Mouse (Mus musculus): ENCODE measurements around the gene Med22. TPM values are rescaled to one million over a fixed set of nuclear protein-coding genes. Genes with fewer than 3 reads are reported as not detected.

Med22 gene
- polyA plus RNA-seq, 1 experiment from 2014 or later, result 32.6 TPM

DNA sequence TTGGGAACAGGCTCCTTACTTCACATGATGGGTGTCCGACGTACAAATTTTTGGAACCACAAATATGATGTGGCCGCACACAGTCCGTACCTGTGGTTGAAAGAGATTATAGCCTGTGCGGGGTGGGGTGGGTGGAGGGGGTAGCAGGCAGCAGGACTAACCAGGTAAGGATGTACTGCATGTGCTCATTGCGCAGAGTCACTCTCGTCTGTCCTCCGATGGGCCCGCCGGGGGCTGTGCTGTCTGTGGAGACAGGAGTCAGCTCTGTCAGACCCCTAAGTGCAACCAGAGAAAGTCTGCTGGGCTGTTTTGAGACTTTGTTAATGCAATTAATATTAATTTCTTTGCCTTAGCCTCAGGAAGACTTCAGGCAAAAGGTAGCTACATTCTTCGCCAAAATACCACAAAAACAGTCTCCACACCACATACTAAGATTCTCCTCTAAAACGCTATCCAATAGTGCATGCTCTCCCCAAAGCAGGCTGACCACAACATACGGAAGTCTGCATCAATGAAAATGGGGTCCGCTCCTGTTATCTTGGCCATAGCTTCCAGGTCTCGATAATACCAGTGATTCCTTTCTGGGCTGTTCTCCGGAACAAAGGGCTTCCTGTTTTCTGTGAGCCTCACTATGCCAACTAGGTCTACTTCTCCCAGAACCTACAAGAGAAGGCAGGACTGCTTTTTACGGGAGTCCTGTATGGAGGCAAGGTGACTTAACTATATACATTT lies 3.1 kb upstream of the Med22 start:
- no peaks in the 10 kb centered on the region for H3K9me3 ChIP-seq (ENCODE audit: low read length)
- H3K4me2 ChIP-seq (replicated peaks; ENCODE audit: low read depth, low read length), result no peak overlapping the region
- no peak for TF ChIP-seq CTCF (IDR thresholded peaks at IDR 0.05)
- no peak for TF ChIP-seq EP300 (IDR thresholded peaks at IDR 0.05)
- H3K9ac ChIP-seq (replicated peaks; ENCODE audit: low read depth), result no peak overlapping the region
- no peak overlapping the region for H3K4me3 ChIP-seq (ENCODE audit: low read depth, low read length)
- no peak for DNase-seq (ENCODE audit: low spot score)
- no peak overlapping the region for H3K27ac ChIP-seq (ENCODE audit: low read length)
- H3K27me3 ChIP-seq (replicated peaks; ENCODE audit: insufficient read depth, low read length), result no peaks in the 10 kb centered on the region
- peaks cover 14% of the 10 kb centered on the region for H3K36me3 ChIP-seq (ENCODE audit: insufficient read depth, low read length)
- H3K4me1 ChIP-seq (ENCODE audit: insufficient read depth, low read depth, low read length), result peaks cover 31% of the 10 kb centered on the region
- ATAC-seq, result no peak
- WGBS, result 80% methylated on average over 17 of the region's 17 CpGs

DNA sequence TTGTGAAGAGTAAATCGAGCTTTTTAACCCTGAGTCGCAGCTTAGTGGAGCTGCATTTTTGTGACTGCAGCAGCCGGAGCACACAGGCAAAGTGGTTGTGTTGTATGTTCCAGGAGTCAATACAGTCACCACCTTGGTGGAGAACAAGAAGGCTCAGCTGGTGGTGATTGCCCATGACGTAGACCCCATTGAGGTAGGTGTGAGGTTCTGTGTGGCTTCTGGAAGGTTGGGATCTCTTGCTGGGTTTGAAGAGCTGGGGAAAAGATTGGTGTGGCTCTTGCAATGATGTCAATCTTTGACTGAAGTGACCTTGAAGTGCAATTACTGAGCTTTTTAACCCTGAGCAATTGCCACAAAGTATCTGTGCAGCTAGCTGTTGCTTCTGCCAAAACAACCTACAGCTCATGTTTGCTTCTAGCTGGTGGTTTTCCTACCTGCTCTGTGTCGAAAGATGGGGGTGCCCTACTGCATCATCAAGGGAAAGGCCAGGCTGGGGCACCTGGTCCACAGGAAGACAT lies 1.8 kb upstream of the Med22 start:
- peaks cover 37% of the 10 kb centered on the region for H3K4me1 ChIP-seq (ENCODE audit: insufficient read depth, low read depth, low read length)
- WGBS, result 61% methylated on average over 5 of the region's 5 CpGs
- H3K36me3 ChIP-seq (ENCODE audit: insufficient read depth, low read length), result peaks cover 14% of the 10 kb centered on the region
- H3K9ac ChIP-seq (replicated peaks; ENCODE audit: low read depth), result peak overlapping the region; percentile 95
- no peak for DNase-seq (ENCODE audit: low spot score)
- H3K27ac ChIP-seq (ENCODE audit: low read length), result no peak overlapping the region
- H3K9me3 ChIP-seq (ENCODE audit: low read length), result no peaks in the 10 kb centered on the region
- no peaks in the 10 kb centered on the region for H3K27me3 ChIP-seq (replicated peaks; ENCODE audit: insufficient read depth, low read length)
- ATAC-seq, result no peak
- no peak for TF ChIP-seq EP300 (IDR thresholded peaks at IDR 0.05)
- no peak for TF ChIP-seq CTCF (IDR thresholded peaks at IDR 0.05)
- H3K4me3 ChIP-seq (ENCODE audit: low read depth, low read length), result peak overlapping the region; percentile 76; the same call in 1 of the 2 replicates
- peak overlapping the region; percentile 85; the same call in 1 of the 2 replicates for H3K4me2 ChIP-seq (replicated peaks; ENCODE audit: low read depth, low read length)

DNA sequence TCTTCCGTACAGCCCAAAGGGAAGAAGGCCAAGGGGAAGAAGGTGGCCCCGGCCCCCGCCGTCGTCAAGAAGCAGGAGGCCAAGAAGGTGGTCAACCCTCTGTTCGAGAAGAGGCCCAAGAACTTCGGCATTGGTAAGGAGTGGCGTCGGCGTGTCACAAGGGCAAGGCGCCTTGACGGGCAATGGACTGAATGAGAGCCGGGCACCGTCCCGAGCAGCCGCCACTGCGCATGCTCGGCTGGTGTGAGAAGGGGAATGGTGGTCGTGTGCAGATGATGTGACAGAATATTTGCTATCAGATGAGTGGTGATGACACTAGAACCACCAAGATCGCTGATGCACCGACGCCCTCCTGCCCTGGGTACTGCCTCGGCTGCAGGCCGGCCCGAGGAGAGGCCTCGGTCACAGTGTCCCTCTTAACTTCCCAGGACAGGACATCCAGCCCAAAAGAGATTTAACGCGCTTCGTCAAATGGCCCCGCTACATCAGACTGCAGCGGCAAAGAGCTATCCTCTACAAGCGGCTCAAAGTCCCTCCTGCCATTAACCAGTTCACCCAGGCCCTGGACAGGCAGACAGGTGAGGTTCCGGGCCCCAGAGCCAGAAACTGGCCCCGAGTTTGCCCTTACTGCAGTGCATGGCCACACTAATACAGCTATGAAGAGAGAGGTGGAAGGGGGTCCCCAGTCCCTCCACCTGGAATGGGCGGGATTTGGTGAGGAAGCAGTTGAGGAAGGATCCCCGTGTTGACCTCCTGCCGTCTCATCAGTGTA lies 703 bp upstream of the Med22 start:
- TF ChIP-seq EP300 (IDR thresholded peaks at IDR 0.05) (no peak), CTCF (IDR thresholded peaks at IDR 0.05) (no peak)
- ATAC-seq, result peak; percentile 54
- peaks cover 30% of the 10 kb centered on the region for H3K4me1 ChIP-seq (ENCODE audit: insufficient read depth, low read depth, low read length)
- no peaks in the 10 kb centered on the region for H3K9me3 ChIP-seq (ENCODE audit: low read length)
- peak overlapping the region; percentile 95 for H3K9ac ChIP-seq (replicated peaks; ENCODE audit: low read depth)
- H3K27me3 ChIP-seq (replicated peaks; ENCODE audit: insufficient read depth, low read length), result no peaks in the 10 kb centered on the region
- WGBS, result 2% methylated on average over 37 of the region's 37 CpGs
- H3K4me3 ChIP-seq (ENCODE audit: low read depth, low read length), result peak overlapping the region; percentile 76
- peak; percentile 74 for DNase-seq (ENCODE audit: low spot score)
- peaks cover 14% of the 10 kb centered on the region for H3K36me3 ChIP-seq (ENCODE audit: insufficient read depth, low read length)
- peak overlapping the region; percentile 90 for H3K27ac ChIP-seq (ENCODE audit: low read length)
- H3K4me2 ChIP-seq (replicated peaks; ENCODE audit: low read depth, low read length), result peak overlapping the region; percentile 85

GRCm38 (mm10) chr2:26909387-26909784 lies 1.1 kb downstream of the Med22 start:
- Histone ChIP-seq H3K36me3 (ENCODE audit: insufficient read depth, low read length) (peaks cover 18% of the 10 kb centered on the region), H3K27ac (ENCODE audit: low read length) (peak overlapping the region; percentile 90), H3K4me2 (replicated peaks; ENCODE audit: low read depth, low read length) (peak overlapping the region; percentile 73), H3K9ac (replicated peaks; ENCODE audit: low read depth) (peak overlapping the region; percentile 95), H3K4me1 (ENCODE audit: insufficient read depth, low read depth, low read length) (peaks cover 22% of the 10 kb centered on the region; the same call in 1 of the 2 replicates), H3K9me3 (ENCODE audit: low read length) (no peaks in the 10 kb centered on the region), H3K27me3 (replicated peaks; ENCODE audit: insufficient read depth, low read length) (no peaks in the 10 kb centered on the region), H3K4me3 (ENCODE audit: low read depth, low read length) (peak overlapping the region; percentile 76)
- no peak for ATAC-seq
- TF ChIP-seq CTCF (IDR thresholded peaks at IDR 0.05) (no peak), EP300 (IDR thresholded peaks at IDR 0.05) (no peak)
- DNase-seq (ENCODE audit: low spot score), result no peak

- no peak overlapping the region for H3K27ac ChIP-seq (ENCODE audit: low read length)
- DNase-seq (ENCODE audit: low spot score) (no peak), ATAC-seq (no peak)
- 0 out of 2 replicates have a peak overlapping the region, but pooled peaks have one; percentile 95 for H3K9ac ChIP-seq (replicated peaks; ENCODE audit: low read depth)
- 71% methylated on average over 18 of the region's 18 CpGs for WGBS
- peak overlapping the region; percentile 73 for H3K4me2 ChIP-seq (replicated peaks; ENCODE audit: low read depth, low read length)
- H3K4me1 ChIP-seq (ENCODE audit: insufficient read depth, low read depth, low read length), result peaks cover 22% of the 10 kb centered on the region; the same call in 1 of the 2 replicates
- peaks cover 17% of the 10 kb centered on the region for H3K36me3 ChIP-seq (ENCODE audit: insufficient read depth, low read length)
- no peak overlapping the region for H3K4me3 ChIP-seq (ENCODE audit: low read depth, low read length)
- no peaks in the 10 kb centered on the region for H3K9me3 ChIP-seq (ENCODE audit: low read length)
- TF ChIP-seq EP300 (IDR thresholded peaks at IDR 0.05), result no peak
- TF ChIP-seq CTCF (IDR thresholded peaks at IDR 0.05), result no peak
- H3K27me3 ChIP-seq (replicated peaks; ENCODE audit: insufficient read depth, low read length), result no peaks in the 10 kb centered on the region
These were observed 1.6 kb downstream of the Med22 start for GRCm38 (mm10) chr2:26908710-26909386.

GRCm38 (mm10) chr2:26907109-26907508 lies 3.4 kb downstream of the Med22 start:
- ATAC-seq (no peak), DNase-seq (ENCODE audit: low spot score) (peak; percentile 82)
- Histone ChIP-seq H3K4me3 (ENCODE audit: low read depth, low read length) (no peak overlapping the region), H3K27me3 (replicated peaks; ENCODE audit: insufficient read depth, low read length) (no peaks in the 10 kb centered on the region), H3K9ac (replicated peaks; ENCODE audit: low read depth) (no peak overlapping the region), H3K36me3 (ENCODE audit: insufficient read depth, low read length) (0 out of 2 replicates have a peak, but pooled peaks cover 4% of the 10 kb centered on the region), H3K9me3 (ENCODE audit: low read length) (no peaks in the 10 kb centered on the region), H3K4me1 (ENCODE audit: insufficient read depth, low read depth, low read length) (peaks cover 23% of the 10 kb centered on the region; the same call in 1 of the 2 replicates), H3K4me2 (replicated peaks; ENCODE audit: low read depth, low read length) (no peak overlapping the region), H3K27ac (ENCODE audit: low read length) (no peak overlapping the region)
- no peak for TF ChIP-seq EP300 (IDR thresholded peaks at IDR 0.05)
- peak; percentile 87 for TF ChIP-seq CTCF (IDR thresholded peaks at IDR 0.05)
- 29% methylated on average over 4 of the region's 4 CpGs for WGBS

Measured in lung, postnatal 0 days (tissue).